Comparison of ENCODE assay signal across 8 mouse cellular contexts in genomic region chr10:116330458-116330857, GRCm38 (mm10). TPM values are rescaled to one million over a fixed set of nuclear protein-coding genes. Genes with fewer than 3 reads are reported as not detected.
DNase-seq lines count a peak whose midpoint lies in the region; ATAC-seq lines count a peak whose summit lies in the region.

No protein-coding gene starts in this region.

- peak; percentile 81 for ATAC-seq in megakaryocyte, adult 5-6 weeks (ENCODE audit: poor library complexity, severe bottlenecking)
- ATAC-seq in erythroblast, adult 5-6 weeks (replicated peaks; ENCODE audit: low FRiP score, poor library complexity, severe bottlenecking) = no peak

- peak; percentile 47 for DNase-seq in T-cell, adult 2 months (ENCODE audit: low spot score)
- DNase-seq in cerebellum, postnatal 10 days = peak; percentile 94 to 97
- DNase-seq in frontal cortex, postnatal 25 days (ENCODE audit: low spot score in 2 of 2) = peak; percentile 48 to 64
- DNase-seq in hindlimb bud, embryonic 11.5 days (ENCODE audit: extremely low spot score, low read depth, low spot score) = peak; percentile 79
- peak; percentile 80 to 88 for DNase-seq in left cerebral cortex, adult 18-20 months (ENCODE audit: low spot score in 2 of 2)
- DNase-seq in right cerebral cortex, postnatal 25 days = peak; percentile 69

RNA-seq across cellular contexts. Expression of gene Ptprb, which starts 55.1 kb away (rescaled TPM):
- total RNA-seq in left cerebral cortex, adult 18-20 months (2021) = 10 to 100 TPM; 13.1 to 15.0 TPM
- total RNA-seq in megakaryocyte, adult 5-6 weeks (2015) = not detected in 2 replicates
- total RNA-seq in megakaryocyte, adult 5-6 weeks (2017) = not detected in 2 replicates
- not detected in 2 replicates for total RNA-seq in erythroblast, adult 5-6 weeks (2015; ENCODE audit: low replicate concordance)
- total RNA-seq in erythroblast, adult 5-6 weeks (2017; ENCODE audit: low replicate concordance) = not detected in 2 replicates

Comparison
In these comparisons a context has a peak if more than half of its experiments do, and no peak if none do; other contexts are left out.
1. RNA of gene Ptprb, which starts 55.1 kb away (total RNA-seq): 13.1 to 15.0 TPM in left cerebral cortex, adult 18-20 months; not detected in megakaryocyte, adult 5-6 weeks and not detected in erythroblast, adult 5-6 weeks; every median in the first group is over 10 times any median in the second.
2. Peak in every context shown above with its lines, with median percentiles within 50 percentile points of each other: DNase-seq.